Mouse (Mus musculus): Measurements from ENCODE around the gene Gba. TPM values are rescaled to one million over a fixed set of nuclear protein-coding genes. Genes with fewer than 3 reads are reported as not detected.
A peak's percentile ranks its signal among the peaks of the same experiment; 100 is the strongest.
"Not testable (repeated sequence)": the region's sequence is repeated elsewhere in the genome, so short reads cannot be mapped to it uniquely, and the experiment has no call there.

Gba gene
- total RNA-seq (2021), result 10 to 100 TPM; 18.2 to 20.9 TPM

GRCm38 (mm10) chr3:89202253-89203141 is at the start of gene Gba:
Gene Gba (plus strand): TSS chr3:89202928.
- intact Hi-C loops (cut with DNase I), result no loop called here
- DNase-seq (ENCODE audit: low spot score), result peak; percentile 61

GRCm38 (mm10) chr3:89156951-89157350 is 45.8 kb upstream of the Gba start:
- no peak for DNase-seq (ENCODE audit: low spot score)
- intact Hi-C loops (cut with DNase I), result no loop called here

GRCm38 (mm10) chr3:89158651-89159050 is 44.1 kb upstream of the Gba start:
- intact Hi-C loops (cut with DNase I), result no loop called here
- DNase-seq (ENCODE audit: low spot score), result no peak

DNA sequence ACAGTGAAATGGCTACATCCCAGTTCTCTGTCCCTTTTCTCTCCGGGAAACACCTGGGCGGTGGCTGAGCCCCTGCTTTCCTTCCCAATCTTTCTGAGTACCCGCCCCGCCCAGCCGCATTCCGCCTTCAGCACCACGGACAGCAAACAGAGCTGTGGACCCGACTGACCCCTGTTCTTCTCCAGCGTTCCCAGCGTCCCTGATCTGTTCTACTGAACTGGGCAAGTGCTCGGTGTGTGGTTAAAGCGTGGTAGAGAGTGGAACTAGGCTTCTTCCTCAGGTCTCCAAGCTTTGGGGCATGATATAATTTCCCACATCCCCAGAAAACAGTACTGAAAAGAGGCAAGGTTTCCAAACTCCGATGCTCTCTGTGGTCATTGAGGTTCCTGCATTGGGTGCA is 43.5 kb upstream of the Gba start:
- intact Hi-C loops (cut with DNase I), result no loop called here

GRCm38 (mm10) chr3:89159616-89160344 is 42.9 kb upstream of the Gba start, which contains the start of gene Hcn3:
Gene Hcn3 (minus strand): TSS chr3:89160196.
- no peak for DNase-seq (ENCODE audit: low spot score)
- intact Hi-C loops (cut with DNase I), result no loop called here

More for the DNA sequence above, 43.5 kb upstream of the Gba start:
- no peak for DNase-seq (ENCODE audit: low spot score)

- DNase-seq (ENCODE audit: low spot score); intact Hi-C loops (cut with DNase I): not testable (repeated sequence)
These were observed 41.5 kb upstream of the Gba start for GRCm38 (mm10) chr3:89161207-89161606.

DNA sequence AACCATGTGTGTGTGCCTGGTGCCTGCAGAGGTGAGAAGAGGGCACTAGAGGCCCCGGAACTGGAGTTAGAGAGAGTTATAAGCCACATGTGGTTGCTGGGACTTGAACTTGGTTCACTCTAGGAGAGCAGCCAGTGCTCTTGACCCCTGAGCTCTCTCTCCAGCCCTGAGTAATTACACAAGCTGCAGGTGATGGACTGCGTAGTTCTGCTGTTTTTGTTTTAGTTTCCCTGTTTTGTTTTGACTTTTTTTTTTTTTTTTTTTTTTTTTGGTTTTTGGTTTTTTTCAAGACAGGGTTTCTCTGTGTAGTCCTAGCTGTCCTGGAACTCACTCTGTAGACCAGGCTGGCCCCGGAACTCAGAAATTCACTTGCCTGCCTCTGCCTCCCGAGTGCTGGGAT is 40.9 kb upstream of the Gba start:
- DNase-seq (ENCODE audit: low spot score), result no peak
- intact Hi-C loops (cut with DNase I), result no loop called here

DNA sequence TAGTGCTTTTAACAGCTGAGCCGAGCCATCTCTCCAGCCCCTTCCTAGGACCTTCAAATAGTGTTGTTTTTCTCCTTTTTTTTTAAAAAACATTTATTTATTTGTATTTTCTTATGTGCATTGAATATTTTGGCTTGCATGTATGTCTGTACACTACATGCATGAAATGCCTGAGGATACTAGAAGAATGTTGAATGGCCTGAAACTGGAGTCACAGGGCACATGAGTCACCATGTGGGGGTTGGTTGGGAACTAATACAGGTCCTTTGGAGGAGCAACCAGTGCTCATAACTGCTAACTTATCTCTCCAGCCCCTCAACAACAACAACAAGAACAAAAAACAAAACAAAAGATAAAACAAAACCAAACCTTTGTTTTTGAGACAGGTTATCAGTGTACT is 39.6 kb upstream of the Gba start:
- no peak for DNase-seq (ENCODE audit: low spot score)
- intact Hi-C loops (cut with DNase I), result no loop called here

DNA sequence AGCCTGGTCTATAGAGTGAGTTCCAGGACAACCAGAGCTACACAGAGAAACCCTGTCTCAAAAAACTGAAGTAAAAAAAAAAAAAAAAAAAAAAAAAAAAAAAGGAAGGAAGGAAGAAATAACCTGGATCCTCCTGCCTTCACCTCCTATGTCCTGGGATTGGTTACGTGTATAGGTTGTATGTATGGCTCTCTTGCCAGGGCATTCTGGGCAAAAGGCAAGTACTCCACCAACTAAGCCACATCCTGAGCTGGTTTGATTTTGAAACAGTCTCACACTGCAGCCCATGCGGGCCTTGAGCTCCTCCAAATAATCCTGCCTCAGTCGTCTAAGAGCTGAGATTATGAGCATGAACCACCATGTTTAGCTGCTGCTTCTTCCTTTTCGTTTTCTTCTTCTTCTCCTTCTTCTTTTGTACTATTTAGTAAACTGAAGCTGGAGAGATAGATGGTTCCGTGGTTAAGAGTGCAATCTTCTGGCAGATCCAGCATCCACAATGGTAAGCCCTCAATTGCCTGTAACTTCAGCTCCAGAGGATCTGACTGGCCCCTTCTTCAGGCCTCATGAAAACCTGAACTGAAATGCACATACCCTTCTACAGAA is 39.0 kb upstream of the Gba start:
- intact Hi-C loops (cut with DNase I), result no loop called here
- no peak for DNase-seq (ENCODE audit: low spot score)

GRCm38 (mm10) chr3:89164506-89165267 is 38.0 kb upstream of the Gba start, which contains the start of gene Clk2:
Gene Clk2 (plus strand): TSS chr3:89164795.
- DNase-seq (ENCODE audit: low spot score), result peak; percentile 93
- intact Hi-C loops (cut with DNase I), result loop anchor here (5.0 kb wide), 1 partner anchor 72 kb away; the partner anchor contains the start of gene Rusc1

DNA sequence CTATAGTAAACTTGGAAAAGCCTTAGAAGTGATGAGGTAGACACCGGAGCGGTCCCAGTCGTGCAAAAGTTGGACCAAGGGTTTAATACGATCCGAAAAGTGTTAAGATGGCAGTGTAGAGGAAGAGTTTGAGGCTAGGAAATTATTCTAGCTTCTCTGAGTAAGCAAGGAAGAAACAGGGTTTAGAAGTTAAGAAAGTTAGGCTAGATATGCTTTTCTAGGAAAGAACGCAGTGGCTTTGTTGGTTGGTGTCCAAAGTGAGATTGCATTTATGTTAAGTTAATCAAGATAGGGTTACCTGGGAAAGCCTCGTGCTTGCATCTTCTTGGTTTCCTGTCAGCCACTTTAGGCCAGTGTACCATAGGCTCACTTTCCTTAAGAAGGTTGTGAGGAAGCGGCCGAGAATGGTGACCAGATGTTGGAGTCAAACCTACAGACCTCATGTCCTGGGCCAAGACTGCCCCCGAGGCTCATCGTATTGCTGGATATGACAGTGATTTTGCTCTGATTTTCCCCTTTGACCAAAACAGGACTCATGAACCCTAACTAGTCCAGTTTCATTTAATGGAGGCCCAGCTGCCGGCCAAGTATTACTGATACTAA is 37.4 kb upstream of the Gba start:
- intact Hi-C loops (cut with DNase I), result loop anchor here (5.0 kb wide), 1 partner anchor 73 kb away; the partner anchor contains the start of gene Rusc1
- no peak for DNase-seq (ENCODE audit: low spot score)

- intact Hi-C loops (cut with DNase I), result loop anchor here (5.0 kb wide), 1 partner anchor 75 kb away; the partner anchor contains the start of gene Rusc1
- DNase-seq (ENCODE audit: low spot score), result no peak
These were observed 35.8 kb upstream of the Gba start for GRCm38 (mm10) chr3:89166945-89167344.

GRCm38 (mm10) chr3:89174844-89175243 is 27.9 kb upstream of the Gba start:
- DNase-seq (ENCODE audit: low spot score), result no peak
- intact Hi-C loops (cut with DNase I), result loop anchor here (10.0 kb wide), 1 partner anchor 620 kb away; the partner anchor contains the start of genes Lamtor2 and Ubqln4

GRCm38 (mm10) chr3:89175544-89175943 is 27.2 kb upstream of the Gba start:
- DNase-seq (ENCODE audit: low spot score), result no peak
- intact Hi-C loops (cut with DNase I), result loop anchor here (10.0 kb wide), 1 partner anchor 621 kb away; the partner anchor contains the start of genes Lamtor2 and Ubqln4

GRCm38 (mm10) chr3:89176421-89176820 is 26.3 kb upstream of the Gba start:
- intact Hi-C loops (cut with DNase I), result loop anchor here (10.0 kb wide), 1 partner anchor 622 kb away; the partner anchor contains the start of genes Lamtor2 and Ubqln4
- DNase-seq (ENCODE audit: low spot score), result no peak

DNA sequence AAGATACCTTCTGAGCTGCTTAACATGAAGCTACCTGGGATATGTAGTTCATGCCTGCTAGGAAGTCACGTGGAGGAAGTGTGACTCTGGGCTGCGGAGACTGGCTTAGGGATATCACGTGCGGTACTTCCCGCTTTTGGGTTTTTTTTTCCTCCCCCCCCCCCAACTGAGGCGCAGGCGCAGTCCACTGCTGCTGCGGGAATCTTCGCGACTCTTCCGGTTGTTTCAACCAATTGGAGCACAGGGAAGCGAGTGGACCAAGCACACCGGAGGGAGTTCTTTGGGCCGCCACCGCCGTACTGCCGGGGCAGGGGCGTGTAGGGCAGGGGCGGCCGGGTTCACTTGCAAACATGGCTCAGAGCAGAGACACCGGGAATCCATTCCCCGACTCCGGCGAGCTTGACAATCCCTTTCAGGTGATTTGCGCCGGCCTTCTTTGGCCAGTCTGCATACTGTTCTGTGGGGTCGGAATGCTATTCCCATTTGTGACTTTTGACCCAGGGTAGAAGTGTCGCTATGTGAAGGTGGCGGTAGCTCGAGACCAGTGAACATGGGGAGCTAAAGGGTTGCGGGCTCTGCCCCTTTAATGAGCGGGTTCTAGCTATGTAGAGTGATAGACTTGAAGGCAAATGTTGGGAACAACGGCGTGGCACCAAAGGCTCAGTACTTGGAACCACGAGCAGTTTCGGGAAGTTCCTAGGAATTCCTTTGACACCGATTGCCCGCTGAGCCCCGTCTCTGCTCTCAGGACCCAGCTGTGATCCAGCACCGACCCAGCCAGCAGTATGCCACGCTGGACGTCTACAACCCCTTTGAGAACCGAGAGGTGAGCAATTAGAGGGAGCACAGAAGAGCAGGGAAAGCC is 25.3 kb upstream of the Gba start, which contains the start of gene Scamp3:
TSS of gene Scamp3 (plus strand) at position 232 of the 865 bp plus-strand sequence.
- intact Hi-C loops (cut with DNase I), result loop anchor here (10.0 kb wide), 1 partner anchor 623 kb away; the partner anchor contains the start of genes Lamtor2 and Ubqln4
- peak; percentile 75 for DNase-seq (ENCODE audit: low spot score)

DNA sequence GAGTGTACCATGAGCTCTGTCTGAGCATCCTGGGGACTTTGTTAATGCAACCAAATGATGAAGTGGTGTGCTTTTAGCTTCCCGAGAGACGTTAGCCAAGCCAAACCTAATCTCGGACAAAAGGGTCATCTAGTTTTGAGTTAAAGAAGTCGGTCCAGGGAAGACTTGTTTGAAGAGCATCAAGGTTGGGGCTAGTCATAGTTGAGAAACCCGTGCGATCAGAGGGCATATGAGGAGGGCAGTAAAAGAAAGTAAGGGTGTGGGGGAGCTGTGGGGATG is 24.7 kb upstream of the Gba start:
- DNase-seq (ENCODE audit: low spot score), result no peak
- intact Hi-C loops (cut with DNase I), result loop anchor here (10.0 kb wide), 1 partner anchor 623 kb away; the partner anchor contains the start of genes Lamtor2 and Ubqln4

- intact Hi-C loops (cut with DNase I), result loop anchor here (10.0 kb wide), 1 partner anchor 624 kb away; the partner anchor contains the start of genes Lamtor2 and Ubqln4
- DNase-seq (ENCODE audit: low spot score), result no peak
These were observed 23.7 kb upstream of the Gba start for GRCm38 (mm10) chr3:89179056-89179455.

Measured in heart, postnatal 25 days (tissue).